Mouse (Mus musculus) ES-E14 (cell line): Measurements from ENCODE around the gene Elp5.

Experiments
- CHD2 ChIP-seq: IDR thresholded peaks from 2 replicates; pipeline ENCODE4 v1.6.1; 2014; ENCODE audit warnings: mild to moderate bottlenecking, low read depth, low read length, inconsistent platforms
- HCFC1 ChIP-seq: IDR thresholded peaks from 2 replicates; pipeline ENCODE4 v1.6.1; 2012; ENCODE audit warnings: low read length, inconsistent platforms, borderline replicate concordance; ENCODE audit not compliant: insufficient read depth
- MAFK ChIP-seq: IDR thresholded peaks from 2 replicates; pipeline ENCODE4 v1.6.1; 2014; ENCODE audit warnings: mild to moderate bottlenecking, low read depth, low read length, inconsistent platforms; ENCODE audit not compliant: insufficient read depth
- ZC3H11A ChIP-seq: IDR thresholded peaks from 2 replicates; pipeline ENCODE4 v1.6.1; 2012; ENCODE audit warnings: low read depth, mild to moderate bottlenecking, inconsistent platforms, low read length, borderline replicate concordance
- ZNF384 ChIP-seq: IDR thresholded peaks from 2 replicates; pipeline ENCODE4 v1.6.1; 2012; ENCODE audit warnings: low read depth, low read length, inconsistent platforms

DNA sequence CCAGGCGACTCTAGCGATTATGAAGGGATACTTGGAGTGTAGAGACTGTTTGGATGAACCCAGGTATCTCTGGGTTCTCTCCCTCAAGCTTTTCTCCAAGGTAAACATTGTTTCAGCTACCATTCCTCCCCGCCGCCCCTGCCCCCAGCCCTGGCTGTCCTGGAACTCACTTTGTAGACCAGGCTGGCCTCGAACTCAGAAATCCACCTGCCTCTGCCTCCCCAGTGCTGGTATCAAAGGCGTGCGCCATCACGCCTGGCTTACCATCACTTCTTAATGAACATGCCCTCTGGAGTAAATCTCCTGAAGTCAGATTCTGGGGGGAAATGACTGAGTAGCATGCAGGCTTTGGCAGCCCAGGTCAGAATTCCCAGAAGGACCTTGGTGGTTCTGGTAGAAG is at the start of gene Elp5:
- TF ChIP-seq MAFK (no peak), CHD2 (no peak), ZC3H11A (no peak), ZNF384 (no peak), HCFC1 (no peak)
